8 mouse cellular contexts compared by ENCODE assay signal in genomic region chr13:78200407-78200806, GRCm38 (mm10). TPM values are rescaled to one million over a fixed set of nuclear protein-coding genes. Genes with fewer than 3 reads are reported as not detected.
DNase-seq lines count a peak whose midpoint lies in the region; ATAC-seq and TF ChIP-seq lines count a peak whose summit lies in the region.

No protein-coding gene starts in this region.

- peak overlapping the region; percentile 99 for H3K27ac ChIP-seq in forebrain, postnatal 0 days (ENCODE audit: low read depth, low read length)
- peak overlapping the region; percentile 67; the same call in 1 of the 2 replicates for H3K27ac ChIP-seq in limb, embryonic 10.5 days
- no peak overlapping the region for H3K27ac ChIP-seq in thymus, adult 2 months (ENCODE audit: control insufficient read depth, insufficient read depth, low read length)

- peaks cover 1% of the 10 kb centered on the region; the same call in 1 of the 2 replicates for H3K36me3 ChIP-seq in forebrain, postnatal 0 days (ENCODE audit: insufficient read depth)
- peaks cover 2% of the 10 kb centered on the region for H3K36me3 ChIP-seq in limb, embryonic 10.5 days
- no peaks in the 10 kb centered on the region for H3K36me3 ChIP-seq in myocyte (ENCODE audit: control insufficient read depth, insufficient read depth)
- H3K36me3 ChIP-seq in thymus, adult 2 months (ENCODE audit: control insufficient read depth, insufficient read depth, low read length): no peaks in the 10 kb centered on the region

- H3K4me1 ChIP-seq in forebrain, postnatal 0 days (ENCODE audit: insufficient read depth): no peaks in the 10 kb centered on the region
- H3K4me1 ChIP-seq in limb, embryonic 10.5 days: peaks cover 48% of the 10 kb centered on the region
- no peaks in the 10 kb centered on the region for H3K4me1 ChIP-seq in thymus, adult 2 months (replicated peaks; ENCODE audit: control insufficient read depth, insufficient read depth, low read length)

- no peak for TF ChIP-seq POLR2A in myocyte (IDR thresholded peaks at IDR 0.05; ENCODE audit: insufficient read length, low read depth)
- no peak for TF ChIP-seq POLR2A in thymus, adult 2 months (IDR thresholded peaks at IDR 0.05; ENCODE audit: control insufficient read depth, extremely low read depth, insufficient read depth, low read length, poor library complexity)

- H3K27me3 ChIP-seq in forebrain, postnatal 0 days (ENCODE audit: insufficient read depth, low read length): no peaks in the 10 kb centered on the region
- H3K27me3 ChIP-seq in limb, embryonic 10.5 days (ENCODE audit: low read depth, poor library complexity, severe bottlenecking): peaks cover 45% of the 10 kb centered on the region
- H3K27me3 ChIP-seq in myocyte (ENCODE audit: control insufficient read depth, insufficient read depth, insufficient read length): no peaks in the 10 kb centered on the region
- peaks cover 26% of the 10 kb centered on the region; the same call in 1 of the 2 replicates for H3K27me3 ChIP-seq in thymus, adult 2 months (ENCODE audit: control insufficient read depth, insufficient read depth, low read length)

- DNase-seq in ovary, adult 18-20 months (ENCODE audit: low spot score): peak; percentile 28
- DNase-seq in ovary, postnatal 14 days (ENCODE audit: low spot score): no peak
- peak; percentile 74 to 88 for DNase-seq in cerebellum, adult 18-20 months
- peak; percentile 87 for DNase-seq in forebrain, postnatal 0 days
- no peak for DNase-seq in limb, embryonic 10.5 days (ENCODE audit: low spot score)
- no peak for DNase-seq in gastrocnemius, adult 18-20 months (ENCODE audit: low spot score)
- DNase-seq in thymus, adult 2 months: no peak

- no peak overlapping the region for H3ac ChIP-seq in myocyte (ENCODE audit: control insufficient read depth, insufficient read length)

- WGBS in forebrain, postnatal 0 days: under 1% methylated on average over 9 of the region's 9 CpGs
- 0% methylated on average over 9 of the region's 9 CpGs for WGBS in limb, embryonic 10.5 days
- 8% methylated on average over 9 of the region's 9 CpGs for WGBS in thymus, adult 2 months

- peak overlapping the region; percentile 69 for H3K4me2 ChIP-seq in forebrain, postnatal 0 days (ENCODE audit: low read depth)
- H3K4me2 ChIP-seq in myocyte (ENCODE audit: low read depth): peak overlapping the region; percentile 100

- H3K79me2 ChIP-seq in myocyte (ENCODE audit: control insufficient read depth, insufficient read depth): peaks cover 19% of the 10 kb centered on the region

- no peak for TF ChIP-seq CTCF in forebrain, postnatal 0 days (IDR thresholded peaks at IDR 0.05; ENCODE audit: low read depth)
- no peak for TF ChIP-seq CTCF in thymus, adult 2 months (IDR thresholded peaks at IDR 0.05; ENCODE audit: borderline replicate concordance, control insufficient read depth, extremely low read depth, insufficient read depth, low read length, poor library complexity)

- H3K9me3 ChIP-seq in forebrain, postnatal 0 days (ENCODE audit: low read length): no peaks in the 10 kb centered on the region
- H3K9me3 ChIP-seq in limb, embryonic 10.5 days (replicated peaks): no peaks in the 10 kb centered on the region

- H3K4me3 ChIP-seq in forebrain, postnatal 0 days (ENCODE audit: low read depth, low read length): peak overlapping the region; percentile 79
- H3K4me3 ChIP-seq in limb, embryonic 10.5 days: peak overlapping the region; percentile 88
- H3K4me3 ChIP-seq in myocyte: peak overlapping the region; percentile 78
- no peak overlapping the region for H3K4me3 ChIP-seq in thymus, adult 2 months (ENCODE audit: control insufficient read depth, insufficient read depth, low read length)

- peak; percentile 10 for ATAC-seq in forebrain, postnatal 0 days

- peak overlapping the region; percentile 36 for H3K9ac ChIP-seq in forebrain, postnatal 0 days

TF ChIP-seq in myocyte, 11 proteins besides CTCF, POLR2A, EP300 and RAD21:
- no peak for TF ChIP-seq CEBPB (IDR thresholded peaks at IDR 0.05; ENCODE audit: insufficient read depth, poor library complexity, severe bottlenecking)
- TF ChIP-seq MAX (IDR thresholded peaks at IDR 0.05; ENCODE audit: low read depth): no peak
- TF ChIP-seq SRF (IDR thresholded peaks at IDR 0.05; ENCODE audit: control insufficient read depth, insufficient read length, low read depth): peak; percentile 65
- TF ChIP-seq REST (IDR thresholded peaks at IDR 0.05; ENCODE audit: insufficient read depth, insufficient read length): no peak

RNA-seq across cellular contexts. Expression of gene Nr2f1, which starts 0.8 kb away (rescaled TPM):
- 161 and 250 TPM in 2 replicates for total RNA-seq in forebrain, postnatal 0 days (2014; rRNA removed)
- 72.9 and 89.1 TPM in 2 replicates for polyA plus RNA-seq in forebrain, postnatal 0 days (2015; fragmentation: Nextera tagmentation; extraction: Ambion mirVana)
- polyA plus RNA-seq in limb, embryonic 10.5 days (2016; fragmentation: Nextera tagmentation; extraction: Ambion mirVana): 18.2 and 19.6 TPM in 2 replicates
- polyA plus RNA-seq in myocyte (2012; fragmentation: generic; extraction: Trizol): 5.8 TPM
- total RNA-seq in gastrocnemius, adult 18-20 months (2021): under 1 TPM; 0.64 to 0.83 TPM
- 9.2 and 11.6 TPM in 2 replicates for polyA plus RNA-seq in thymus, adult 2 months (2012; rRNA removed)

Comparison
In these comparisons a context has a peak if more than half of its experiments do, and no peak if none do; other contexts are left out.
1. DNase-seq: peak in ovary, adult 18-20 months (single experiment), cerebellum, adult 18-20 months (2 of 2) and forebrain, postnatal 0 days (single experiment); none in ovary, postnatal 14 days (single experiment), limb, embryonic 10.5 days (single experiment), gastrocnemius, adult 18-20 months (single experiment) and thymus, adult 2 months (single experiment).